Mouse (Mus musculus) left cerebral cortex, postnatal 4 days (tissue): ENCODE measurements around the gene Myrip. TPM values are rescaled to one million over a fixed set of nuclear protein-coding genes. Genes with fewer than 3 reads are reported as not detected.

ENCODE experiments used
- DNase-seq: peaks from one replicate; pipeline ENCODE4 v3.0.0-alpha.2; 2022
- intact Hi-C: fragments of 180-260 bp; cut with DNase I; formaldehyde crosslinking; loops from one replicate; pipeline ENCODE4 v1.15.1; 2025
- total RNA-seq, 2 experiments: library from RNA; stranded (reverse); gene quantifications; 2 replicates each; pipeline ENCODE4 v1.2.3; 2021

Myrip gene
- total RNA-seq, 2 experiments from 2014 or later: 24.7 to 25.2 TPM

DNA sequence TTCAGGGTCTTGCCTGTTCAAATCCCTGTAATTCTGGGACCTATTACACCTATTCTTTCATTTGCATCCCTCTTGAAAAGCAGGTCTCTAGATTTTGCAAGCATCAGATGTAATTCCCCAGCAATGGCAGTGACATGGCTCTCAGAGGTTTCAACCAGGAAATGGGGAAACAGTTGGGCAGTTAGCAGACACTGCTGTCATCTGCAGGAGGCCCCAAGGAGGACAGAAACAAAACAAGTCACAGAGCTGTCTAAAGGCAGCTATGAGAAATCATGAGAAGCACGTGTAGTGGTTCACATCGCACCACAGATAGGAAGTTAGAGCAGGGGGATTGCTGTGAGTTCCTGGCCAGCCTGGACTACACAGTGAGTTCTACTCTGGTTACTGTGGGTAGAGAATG is 203.1 kb downstream of the Myrip start:
- intact Hi-C loops: loop anchor here (5.0 kb wide), 1 partner anchor 63 kb away; no protein-coding TSS in a partner anchor
- no peak for DNase-seq

DNA sequence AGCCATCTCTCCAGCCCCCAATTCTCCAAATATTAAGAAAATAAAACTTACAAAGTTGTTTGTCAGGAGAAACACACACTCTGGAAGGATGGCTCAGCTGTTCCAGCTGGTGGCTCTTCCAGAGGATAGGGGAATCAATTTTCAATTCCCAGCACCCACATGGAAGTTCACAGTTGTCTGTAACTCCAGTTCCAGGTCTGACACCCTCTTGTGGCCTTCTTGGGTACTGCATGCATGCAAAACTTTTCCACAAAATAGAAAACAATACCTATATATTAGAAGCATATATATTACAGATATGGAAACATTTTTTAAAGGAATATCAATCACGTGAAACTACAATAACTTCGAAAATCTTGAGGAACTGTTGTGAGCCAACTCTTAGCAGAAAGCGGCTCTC is 210.5 kb downstream of the Myrip start:
- intact Hi-C loops: no loop called here
- DNase-seq: no peak

DNA sequence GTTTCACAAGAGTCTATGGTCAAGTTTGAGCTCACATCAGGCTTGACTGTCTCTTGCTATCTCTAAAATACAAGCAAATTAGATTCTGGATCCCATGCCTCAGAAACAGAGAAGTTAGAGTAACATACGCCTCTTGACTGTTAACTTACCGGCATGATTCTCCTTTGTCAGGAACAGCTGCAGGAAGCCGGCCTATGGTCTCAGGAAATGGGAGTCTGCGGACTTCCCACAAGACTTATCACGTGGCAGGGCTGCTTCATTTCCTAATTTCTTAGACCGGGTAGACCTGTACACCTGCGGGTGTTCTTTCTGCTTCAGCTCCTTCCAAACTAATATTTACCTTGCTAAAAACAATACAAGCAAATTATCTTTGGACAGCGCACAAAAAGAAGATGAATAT is 215.4 kb downstream of the Myrip start:
- intact Hi-C loops: no loop called here
- DNase-seq: no peak

DNA sequence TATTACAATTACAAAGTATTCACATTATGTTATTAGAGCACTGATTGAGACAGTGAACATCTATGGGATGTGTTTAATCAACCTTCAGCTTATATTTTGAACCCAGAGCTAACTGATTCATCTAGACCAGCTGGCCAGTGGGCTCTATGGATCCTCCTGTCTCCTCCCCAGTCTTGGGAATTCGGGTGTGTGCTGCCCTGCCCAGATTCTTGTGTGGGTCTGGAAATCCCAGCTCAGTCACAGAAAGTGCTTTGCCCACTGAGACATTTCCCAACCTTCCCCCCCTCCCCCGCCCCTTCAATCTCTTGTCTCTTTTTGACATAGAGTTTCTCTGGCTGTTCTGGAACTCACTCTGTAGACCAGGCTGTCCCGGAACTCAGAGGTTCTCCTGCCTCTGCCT is 217.6 kb downstream of the Myrip start:
- no peak for DNase-seq
- intact Hi-C loops: no loop called here

DNA sequence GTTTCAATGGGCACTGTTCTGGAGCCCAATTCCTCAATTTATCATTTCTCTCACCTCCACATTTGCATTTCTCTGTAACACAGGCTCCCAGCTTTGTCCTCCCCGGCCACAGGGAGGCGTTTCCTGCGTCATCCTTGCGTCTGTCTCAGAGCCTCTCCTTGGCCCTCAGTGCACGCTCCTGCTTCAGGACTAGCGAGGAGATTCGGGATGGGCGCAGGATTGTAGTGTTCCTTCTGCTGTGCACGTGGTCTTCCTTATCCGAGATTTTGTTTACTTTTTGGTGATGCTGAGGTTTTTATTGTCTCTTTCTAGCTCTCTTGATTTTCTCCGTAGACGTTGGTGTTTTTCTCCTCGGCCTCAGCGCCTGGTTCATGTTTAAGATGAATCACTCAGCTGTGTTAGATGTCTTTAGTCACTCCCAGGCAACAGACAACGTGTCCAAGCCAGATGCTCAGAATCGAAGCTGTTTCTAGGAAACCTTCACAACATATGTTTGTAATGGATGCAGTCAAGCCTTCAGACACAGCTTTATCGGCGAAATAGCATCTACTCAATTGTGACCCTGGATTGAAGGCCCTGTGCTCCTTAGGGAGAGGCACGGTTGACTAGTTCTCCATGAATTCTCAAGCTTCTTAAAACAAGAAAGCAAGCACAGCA is 218.3 kb downstream of the Myrip start:
- intact Hi-C loops: no loop called here
- peak; percentile 29 for DNase-seq

DNA sequence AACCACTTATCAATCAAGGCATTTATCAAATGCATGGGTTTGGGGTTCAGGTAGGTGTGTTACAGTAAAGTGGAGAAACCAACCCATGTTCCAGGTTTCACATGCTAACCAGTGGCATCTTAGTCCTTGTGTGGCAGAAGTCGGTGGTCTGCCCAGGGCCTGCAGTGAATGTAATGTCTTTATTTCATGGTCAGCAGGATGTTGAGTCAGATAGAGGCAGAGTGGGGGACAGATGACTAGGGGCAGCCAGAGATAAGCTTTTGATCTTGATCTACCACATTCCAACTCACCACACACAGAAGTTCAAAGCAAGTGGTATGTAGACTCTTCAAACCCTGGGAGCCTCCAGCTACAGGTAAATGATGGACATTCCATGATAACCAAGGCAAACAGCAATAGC is 219.8 kb downstream of the Myrip start:
- no peak for DNase-seq
- intact Hi-C loops: no loop called here

Other genes starting within 250 kb of the Myrip start
- gene Cx3cr1, start 231.6 kb upstream of the Myrip start, total RNA-seq: 10 to 100 TPM in 1 of 2 experiments, 1 to 10 TPM in 1; 9.7 to 11.2 TPM
- gene Ccr8, start 209.4 kb upstream of the Myrip start, total RNA-seq: not detected
- gene Slc25a38, start 191.1 kb upstream of the Myrip start, total RNA-seq: 10 to 100 TPM; 24.7 to 27.1 TPM
- gene Rpsa, start 173.8 kb upstream of the Myrip start, total RNA-seq: 1,000 to 10,000 TPM in 1 of 2 experiments, 100 to 1,000 TPM in 1; 996 to 1,006 TPM
- under 1 TPM; 0.16 to 0.20 TPM for gene Mobp, start 151.8 kb upstream of the Myrip start, total RNA-seq
- gene Eif1b, start 190.7 kb downstream of the Myrip start, total RNA-seq: 100 to 1,000 TPM; 229 to 238 TPM
- gene Entpd3, start 238.3 kb downstream of the Myrip start, total RNA-seq: 1 to 10 TPM; 5.4 to 5.6 TPM